ENCODE assay signal across 18 mouse cellular contexts in genomic region chr12:53529345-53529744, GRCm38 (mm10).
A peak's percentile ranks its signal among the peaks of the same experiment; 100 is the strongest.
DNase-seq lines count a peak whose midpoint lies in the region; TF ChIP-seq lines count a peak whose summit lies in the region.
"Had no signal": no experiment of that assay in that cellular context is flagged by ENCODE, and none has a peak within 500 bp of the region (broad histone marks: within the 10 kb centered on the region; RNA-seq: fewer than 3 reads in every experiment).

No protein-coding gene starts in this region.

- H3K4me1 ChIP-seq in ES-E14 (ENCODE audit: control insufficient read depth in 2 of 2, insufficient read depth in 2 of 2, low read length in 2 of 2, poor library complexity in 1 of 2) = no peaks in the 10 kb centered on the region
- H3K4me1 ChIP-seq: embryonic facial prominence, embryonic 10.5 days; embryonic facial prominence, embryonic 12.5 days had no signal

- no peak overlapping the region for H3K4me3 ChIP-seq in ES-E14 (ENCODE audit: insufficient read depth in 1 of 2, low read depth in 1 of 2, low read length in 2 of 2, poor library complexity in 1 of 2, severe bottlenecking in 1 of 2)
- H3K4me3 ChIP-seq: embryonic facial prominence, embryonic 10.5 days; embryonic facial prominence, embryonic 12.5 days; forebrain, embryonic 13.5 days; forebrain, embryonic 15.5 days had no signal

- H3K36me3 ChIP-seq in ES-E14 (ENCODE audit: control insufficient read depth, insufficient read depth, low read length, poor library complexity, severe bottlenecking) = no peaks in the 10 kb centered on the region
- H3K36me3 ChIP-seq: embryonic facial prominence, embryonic 10.5 days; embryonic facial prominence, embryonic 12.5 days; forebrain, embryonic 15.5 days had no signal

- H3K9me3 ChIP-seq in ES-E14 (ENCODE audit: control insufficient read depth, insufficient read depth, low read depth, low read length) = no peaks in the 10 kb centered on the region
- H3K9me3 ChIP-seq: embryonic facial prominence, embryonic 10.5 days; embryonic facial prominence, embryonic 12.5 days; forebrain, embryonic 13.5 days; forebrain, embryonic 15.5 days had no signal

- no peak overlapping the region for H3K9ac ChIP-seq in ES-E14 (ENCODE audit: insufficient read depth, low read depth, low read length, poor library complexity, severe bottlenecking)
- H3K9ac ChIP-seq: embryonic facial prominence, embryonic 12.5 days; forebrain, embryonic 13.5 days; forebrain, embryonic 15.5 days; forebrain, postnatal 0 days had no signal

- in situ Hi-C loops in ES-E14 (cut with MboI; ENCODE audit: low sequenced_read_pairs in 2 of 2, unreplicated experiment in 2 of 2) = no loop called here

- H3K27ac ChIP-seq in ES-E14 (ENCODE audit: insufficient read depth, low read depth, low read length, poor library complexity, severe bottlenecking) = no peak overlapping the region
- H3K27ac ChIP-seq: embryonic facial prominence, embryonic 10.5 days; embryonic facial prominence, embryonic 12.5 days; forebrain, embryonic 13.5 days; forebrain, embryonic 15.5 days had no signal

- DNase-seq in 3T3-L1 (ENCODE audit: low read depth, low spot score) (peak; percentile 61), ES-E14 (ENCODE audit: low read depth, low spot score) (no peak), NIH3T3 (ENCODE audit: low read depth) (peak; percentile 20)
- no peak for DNase-seq in spleen, adult 18-20 months
- no peak for DNase-seq in adrenal gland, postnatal 25 days
- DNase-seq: adrenal gland, adult 2 months; adrenal gland, postnatal 10 days; adrenal gland, postnatal 36 days; cerebellum, adult 11-12 months; cerebellum, adult 2 months; cerebellum, adult 9-10 months; cerebellum, postnatal 10 days; cerebellum, postnatal 25 days; forebrain, postnatal 0 days had no signal

TF ChIP-seq in ES-E14, 5 proteins besides CTCF, POLR2A, EP300 and RAD21:
- TF ChIP-seq ZNF384 (IDR thresholded peaks at IDR 0.05; ENCODE audit: low read depth, low read length) = no peak
- 0 out of 2 replicates have a peak, but pooled peaks have one; percentile 34 for TF ChIP-seq MAFK (IDR thresholded peaks at IDR 0.05; ENCODE audit: insufficient read depth, low read depth, low read length)
- TF ChIP-seq CHD2 (IDR thresholded peaks at IDR 0.05; ENCODE audit: low read depth, low read length) = no peak

Comparison
In these comparisons a context has a peak if more than half of its experiments do, and no peak if none do; other contexts are left out.
1. DNase-seq: peak in 3T3-L1 (single experiment) and NIH3T3 (single experiment); none in ES-E14 (single experiment), spleen, adult 18-20 months (0 of 2) and adrenal gland, postnatal 25 days (single experiment).